Mouse (Mus musculus): ENCODE measurements at regions not wholly inside any gene's neighbourhood (a gene's known extent, or its start where the extent isn't known, plus 50 kb on each side); places are given as distances from the start of the nearest gene placed in this dataset.

- TF ChIP-seq CTCF (IDR thresholded peaks at IDR 0.05 in 2 of 3, conservative IDR thresholded peaks at IDR 0.05 in 1 of 3; ENCODE audit: control insufficient read depth in 1 of 3, insufficient read depth in 1 of 3, low read depth in 2 of 3, low read length in 3 of 3, poor library complexity in 1 of 3, severe bottlenecking in 1 of 3): no peak
- TF ChIP-seq EP300 (IDR thresholded peaks at IDR 0.05; ENCODE audit: low read depth in 1 of 2, low read length in 2 of 2): no peak
- no peak for TF ChIP-seq POLR2A (IDR thresholded peaks at IDR 0.05; ENCODE audit: control insufficient read depth in 1 of 2, insufficient read depth in 1 of 2, low read depth in 1 of 2, low read length in 2 of 2, poor library complexity in 1 of 2)
- no peak for TF ChIP-seq GATA1 (IDR thresholded peaks at IDR 0.05; ENCODE audit: low read depth, low read length)
- no peak for TF ChIP-seq KAT2A (conservative IDR thresholded peaks at IDR 0.05; ENCODE audit: low read depth, low read length)
- TF ChIP-seq ETS1 (IDR thresholded peaks at IDR 0.05; ENCODE audit: low read depth, low read length): no peak
- TF ChIP-seq POLR2AphosphoS5 (IDR thresholded peaks at IDR 0.05; ENCODE audit: borderline replicate concordance, low read depth, low read length): no peak
- no peak for TF ChIP-seq TBP (IDR thresholded peaks at IDR 0.05; ENCODE audit: low read depth, low read length)
- no peak for TF ChIP-seq SMC3 (IDR thresholded peaks at IDR 0.05; ENCODE audit: low read depth, low read length)
- TF ChIP-seq ZC3H11A (IDR thresholded peaks at IDR 0.05; ENCODE audit: low read depth, low read length): no peak
- no peak for TF ChIP-seq MAFK (IDR thresholded peaks at IDR 0.05; ENCODE audit: borderline replicate concordance, low read depth, low read length)
- no peak for TF ChIP-seq ZMIZ1 (IDR thresholded peaks at IDR 0.05; ENCODE audit: low read depth, low read length)
Measured at GRCm38 (mm10) chr2:47926620-47927019, 887.3 kb upstream of the Acvr2a start.

Measured in MEL (cell line).